Mouse (Mus musculus) regulatory T cell (primary cell): Measurements from ENCODE around the gene Fbxl8.
"Not testable (repeated sequence)": the region's sequence is repeated elsewhere in the genome, so short reads cannot be mapped to it uniquely, and the experiment has no call there.

Experiments used
- in situ Hi-C: fragments of 300-600 bp; cut with MboI, MseI; formaldehyde crosslinking; loops from one replicate; pipeline ENCODE4 v1.15.1; 2025; ENCODE audit warnings: high pct_unique_total_duplicates

Fbxl8 gene

DNA sequence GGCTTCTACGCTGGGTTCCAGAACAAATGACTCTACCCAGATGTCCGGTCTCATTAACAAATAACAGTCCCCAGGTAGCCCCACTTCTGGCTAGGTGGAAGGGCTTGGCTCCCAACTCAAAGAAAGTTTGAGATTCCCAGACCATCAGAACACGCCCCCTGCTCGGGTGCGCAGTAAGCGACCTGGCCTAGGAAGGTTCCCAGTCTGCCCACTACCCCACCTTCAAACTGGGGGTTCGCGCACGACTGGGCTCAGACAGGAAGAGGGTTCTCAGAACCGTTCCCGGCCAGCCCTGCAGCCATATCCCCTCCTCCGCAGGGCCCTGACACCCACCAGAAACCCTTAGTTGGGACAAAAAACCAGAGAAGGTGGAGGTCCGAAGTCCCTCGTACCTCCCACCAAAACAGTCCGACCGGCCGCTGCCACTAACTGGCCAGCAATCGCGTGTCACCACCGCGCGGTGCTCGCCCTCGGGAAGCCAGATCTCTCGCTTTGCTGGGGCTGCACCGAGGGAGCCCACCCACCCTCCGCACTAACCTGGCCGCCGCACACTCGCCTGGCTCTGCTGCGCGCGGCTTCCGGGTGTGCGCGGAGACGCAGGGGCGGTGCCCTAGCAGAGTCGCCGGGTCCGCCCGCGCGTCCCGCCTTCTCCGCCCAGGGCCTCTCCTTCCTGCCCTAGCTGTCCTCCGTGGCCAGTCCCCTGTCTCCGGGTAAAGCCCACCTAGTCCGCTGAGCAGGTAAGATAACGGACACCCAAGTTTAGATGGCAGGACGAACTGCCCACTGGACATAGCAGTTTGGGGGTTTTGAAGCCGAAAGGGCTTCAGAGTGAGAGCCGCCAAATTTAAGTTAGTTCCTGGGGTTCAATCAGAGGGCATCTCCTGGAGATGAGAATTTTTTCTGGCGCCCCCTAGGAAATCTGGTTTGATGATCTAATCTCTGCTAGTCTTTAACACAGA lies at the start of gene Fbxl8, which contains the start of gene Tradd:
TSS of gene Fbxl8 (plus strand) at position 625 of the 959 bp plus-strand sequence.
TSS of gene Tradd (minus strand) at position 586 of the 959 bp plus-strand sequence.
- in situ Hi-C loops = loop anchor here (25.0 kb wide), 1 partner anchor 627 kb away; the partner anchor contains the start of genes Ciao2b and Rrad

DNA sequence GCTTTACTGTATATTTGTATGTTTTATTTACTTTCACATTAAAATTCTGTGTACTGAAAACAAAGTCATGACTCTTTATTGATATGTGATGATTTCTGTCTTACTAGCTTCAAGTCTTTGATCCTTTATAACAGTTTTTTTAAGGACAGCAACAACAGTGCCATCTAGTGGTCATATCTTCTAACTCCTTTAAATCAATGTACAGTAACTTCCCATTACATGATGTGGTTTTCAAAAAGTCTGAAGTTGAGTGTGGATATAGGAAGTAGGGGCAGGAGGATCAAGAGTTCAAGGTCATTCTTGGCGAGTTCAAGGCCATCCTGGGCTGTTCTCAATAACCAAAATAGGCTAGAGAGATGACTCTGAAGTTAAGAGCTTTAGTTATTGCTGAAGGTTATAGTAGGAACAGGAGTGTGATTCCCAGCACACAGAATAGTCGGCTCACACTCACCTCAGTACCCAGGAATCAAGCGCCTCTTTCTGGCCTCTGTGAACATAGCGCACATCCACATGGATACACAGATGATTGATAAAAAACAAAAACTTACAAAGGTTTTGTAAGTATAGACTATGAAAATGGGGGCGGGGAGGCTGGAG lies 46.4 kb upstream of the Fbxl8 start:
- in situ Hi-C loops = no loop called here

DNA sequence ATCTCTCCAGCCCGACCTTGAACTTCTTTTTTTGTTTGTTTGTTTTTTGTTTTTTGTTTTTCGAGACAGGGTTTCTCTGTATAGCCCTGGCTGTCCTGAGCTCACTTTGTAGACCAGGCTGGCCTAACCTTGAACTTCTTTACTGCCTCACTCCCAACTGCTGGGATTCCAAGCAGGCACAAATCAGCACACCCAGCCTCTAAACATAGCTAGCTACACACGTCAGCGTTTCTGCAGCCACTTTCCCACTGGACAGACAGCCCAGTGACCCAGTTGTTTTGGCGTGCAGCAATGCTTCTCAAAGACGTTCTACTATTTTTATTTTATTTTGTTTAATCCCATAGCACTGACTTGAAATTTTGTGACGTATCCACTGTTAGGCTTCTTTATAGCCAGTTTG lies 40.6 kb upstream of the Fbxl8 start:
- in situ Hi-C loops = no loop called here

DNA sequence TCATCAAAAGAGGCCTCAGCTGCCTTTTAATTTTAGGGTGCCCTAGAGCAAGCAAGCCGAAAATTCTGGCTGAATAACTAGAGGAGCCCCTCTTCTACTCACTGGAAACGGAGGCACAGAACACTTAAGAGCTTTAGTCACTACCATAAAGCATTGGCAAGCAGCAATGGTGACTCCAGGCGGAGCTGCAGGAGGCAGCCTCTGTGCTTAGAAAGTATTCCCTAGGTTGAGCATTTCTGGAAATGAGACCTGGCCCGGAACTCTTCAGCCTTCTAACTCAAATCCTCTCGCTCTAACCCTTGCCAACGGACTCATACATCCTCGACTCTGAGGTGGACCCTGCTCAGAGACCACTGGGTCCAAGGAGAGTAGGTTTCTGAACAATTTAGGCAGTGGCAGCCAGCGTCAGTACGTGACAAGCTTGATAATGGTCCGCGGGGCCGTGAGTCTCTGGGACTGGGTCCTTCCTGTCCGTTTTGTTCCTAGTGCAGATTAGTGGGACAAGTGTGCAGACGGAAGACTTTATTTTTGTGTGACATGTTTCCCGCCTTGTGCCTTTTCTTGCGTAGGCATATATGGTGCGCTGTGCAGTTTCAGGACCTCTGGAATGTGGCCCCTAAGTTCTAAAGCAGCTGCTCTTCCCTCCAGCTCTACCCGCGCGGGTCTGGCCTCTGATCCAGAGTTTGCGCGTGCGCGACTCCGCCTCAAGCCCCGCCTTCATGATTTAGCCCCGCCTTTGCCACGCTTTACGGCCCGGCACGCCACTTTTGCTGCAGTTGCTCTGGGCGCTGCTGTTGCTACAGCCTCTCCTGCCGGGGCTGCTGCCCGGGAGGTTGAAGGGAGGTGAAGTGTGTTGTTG lies 39.8 kb upstream of the Fbxl8 start, which contains the start of gene D230025D16Rik:
TSS of gene D230025D16Rik (plus strand) at position 733 of the 859 bp plus-strand sequence.
- in situ Hi-C loops = no loop called here

DNA sequence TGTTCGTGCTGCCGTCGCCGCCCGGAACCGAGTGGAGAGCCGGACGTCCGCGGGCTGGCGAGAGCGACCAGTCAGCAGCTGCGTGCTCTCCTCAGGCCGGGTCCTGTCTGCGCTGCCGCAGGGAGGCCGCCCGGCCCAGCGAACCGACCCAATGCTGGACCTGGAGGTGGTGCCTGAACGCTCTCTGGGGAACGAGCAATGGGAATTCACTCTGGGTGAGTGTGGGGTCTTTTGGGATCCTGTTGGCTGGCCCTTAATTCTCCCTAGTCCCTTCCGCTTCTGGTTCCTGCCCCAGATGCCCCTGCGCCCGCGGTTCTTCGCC lies 39.2 kb upstream of the Fbxl8 start:
- in situ Hi-C loops = no loop called here

DNA sequence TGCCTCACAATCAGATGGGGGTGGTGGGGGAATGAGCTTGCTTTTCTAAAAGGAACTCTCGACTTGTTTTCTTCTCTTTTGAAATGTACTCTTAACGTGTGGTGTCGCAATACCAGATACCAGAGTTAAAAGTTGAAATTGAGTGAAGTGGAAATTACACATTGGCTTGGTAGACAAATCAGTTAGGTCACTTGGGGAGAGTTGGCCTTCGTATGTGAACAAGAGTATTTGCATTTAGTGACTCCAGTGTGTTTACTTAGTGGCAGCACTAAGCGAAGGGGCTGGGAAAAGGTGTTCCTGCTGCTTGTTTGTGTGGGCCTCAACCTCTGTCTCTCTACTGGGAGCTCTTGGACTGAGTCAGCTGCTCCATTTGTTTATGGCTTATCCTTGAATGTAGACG lies 38.5 kb upstream of the Fbxl8 start:
- in situ Hi-C loops = no loop called here

DNA sequence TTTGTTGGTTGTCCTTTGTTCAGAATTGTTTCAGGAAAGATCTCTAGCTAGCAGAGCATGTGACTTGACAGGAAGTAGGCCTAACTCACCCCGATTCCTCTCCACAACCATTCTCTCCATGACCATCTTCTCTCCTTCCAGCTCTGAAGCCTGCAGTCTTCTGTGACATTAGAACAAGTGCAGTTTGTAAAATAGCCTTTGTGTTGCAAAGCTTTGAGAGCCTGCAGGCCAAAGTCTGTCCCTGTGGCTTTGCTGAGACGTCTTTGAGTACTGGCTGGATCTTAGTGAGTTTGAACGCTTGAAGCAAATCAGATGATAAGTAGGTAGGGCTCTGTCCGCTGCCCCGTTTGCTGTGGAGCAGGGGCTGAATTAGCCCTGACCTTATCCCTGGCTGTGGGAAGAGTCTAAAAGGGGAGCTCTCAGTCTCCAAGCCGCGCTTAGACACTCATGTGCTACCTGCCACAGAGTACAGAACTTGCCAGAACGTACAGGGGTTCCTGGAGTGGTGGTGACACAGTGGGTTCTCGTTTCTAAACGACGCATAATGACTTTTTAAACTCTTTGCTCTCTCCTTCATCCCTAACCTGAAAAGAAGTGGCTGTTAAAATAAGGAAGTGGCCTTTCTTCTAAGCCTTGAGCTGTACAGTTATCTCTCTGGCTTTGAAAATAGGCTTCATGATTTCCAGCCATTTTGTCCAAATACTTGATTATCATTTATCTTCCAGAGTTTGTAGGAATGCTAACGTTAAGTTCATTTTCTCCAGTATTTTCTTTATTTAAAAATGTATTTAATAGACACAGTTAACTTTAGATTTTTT lies 32.7 kb upstream of the Fbxl8 start:
- in situ Hi-C loops = no loop called here

DNA sequence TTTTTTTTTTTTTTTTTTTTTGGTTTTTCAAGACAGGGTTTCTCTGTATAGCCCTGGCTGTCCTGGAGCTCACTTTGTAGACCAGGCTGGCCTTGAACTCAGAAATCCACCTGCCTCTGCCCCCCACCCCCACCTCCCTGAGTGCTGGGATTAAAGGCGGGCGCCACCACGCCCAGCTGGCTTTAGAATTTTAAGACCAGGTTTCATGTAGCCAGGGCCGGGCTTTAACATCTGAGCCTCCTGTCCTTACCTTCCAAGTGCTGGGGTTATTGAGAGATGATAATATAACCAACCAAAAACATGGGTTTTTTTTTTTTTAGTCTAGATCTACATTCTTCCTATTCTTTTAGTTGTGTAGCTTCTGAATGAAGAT lies 32.1 kb upstream of the Fbxl8 start:
- in situ Hi-C loops = not testable (repeated sequence)

DNA sequence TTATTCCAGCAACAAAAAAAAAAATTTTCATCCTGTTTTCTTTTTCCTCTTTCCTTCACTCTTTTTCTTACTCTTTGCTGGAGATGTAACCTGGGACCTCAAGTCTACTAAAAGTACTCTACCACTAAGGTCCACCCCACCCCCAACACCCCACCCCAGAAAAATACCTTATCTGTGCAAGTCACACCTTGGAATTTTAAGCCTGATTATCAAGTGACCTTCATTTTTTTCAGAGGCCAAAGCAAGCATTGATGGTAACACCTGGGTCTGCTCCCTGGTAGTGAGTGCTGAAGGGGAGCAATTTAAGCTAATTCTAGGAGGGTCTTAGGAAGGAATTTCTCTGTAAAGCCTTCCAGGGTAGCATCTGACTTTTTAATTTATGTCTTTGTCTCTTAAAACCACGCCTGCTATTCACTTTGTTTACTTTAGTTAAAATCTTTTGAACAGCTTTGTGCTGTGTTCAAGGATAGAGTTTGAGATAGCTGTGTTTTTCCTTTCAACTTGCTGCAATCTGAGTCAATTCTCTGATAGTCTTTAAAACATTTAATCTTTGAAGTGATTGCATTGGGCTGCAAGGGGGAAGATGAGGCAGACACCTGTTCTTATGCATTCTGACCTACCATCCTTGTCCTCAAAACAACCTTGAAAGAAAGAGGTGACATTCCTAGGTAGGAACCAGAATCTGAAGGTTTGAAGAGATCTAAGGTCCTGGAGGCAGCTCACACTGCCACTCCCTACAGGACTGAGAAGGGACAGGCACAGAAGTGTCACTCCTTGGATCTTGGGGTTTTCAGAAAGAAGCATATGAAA lies 31.1 kb upstream of the Fbxl8 start:
- in situ Hi-C loops = no loop called here

DNA sequence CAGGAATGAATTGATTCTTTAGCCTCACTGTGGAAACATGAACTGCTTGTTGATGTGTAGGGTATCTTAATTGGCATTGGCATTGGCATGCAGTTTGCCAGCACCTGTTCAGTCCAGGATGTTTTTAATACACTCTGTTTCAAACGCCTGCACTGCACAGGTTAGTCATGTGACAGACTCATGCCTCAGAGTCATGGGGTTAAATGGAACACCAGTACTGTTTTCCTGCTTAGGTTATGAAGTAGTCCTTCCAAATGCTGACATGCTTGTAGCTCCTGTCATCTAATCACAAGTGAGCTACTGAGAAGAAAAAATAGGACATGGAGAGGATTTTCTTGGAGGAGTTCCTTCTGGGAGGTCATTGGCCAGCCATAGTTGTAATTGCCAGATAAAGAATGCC lies 29.2 kb upstream of the Fbxl8 start:
- in situ Hi-C loops = no loop called here

DNA sequence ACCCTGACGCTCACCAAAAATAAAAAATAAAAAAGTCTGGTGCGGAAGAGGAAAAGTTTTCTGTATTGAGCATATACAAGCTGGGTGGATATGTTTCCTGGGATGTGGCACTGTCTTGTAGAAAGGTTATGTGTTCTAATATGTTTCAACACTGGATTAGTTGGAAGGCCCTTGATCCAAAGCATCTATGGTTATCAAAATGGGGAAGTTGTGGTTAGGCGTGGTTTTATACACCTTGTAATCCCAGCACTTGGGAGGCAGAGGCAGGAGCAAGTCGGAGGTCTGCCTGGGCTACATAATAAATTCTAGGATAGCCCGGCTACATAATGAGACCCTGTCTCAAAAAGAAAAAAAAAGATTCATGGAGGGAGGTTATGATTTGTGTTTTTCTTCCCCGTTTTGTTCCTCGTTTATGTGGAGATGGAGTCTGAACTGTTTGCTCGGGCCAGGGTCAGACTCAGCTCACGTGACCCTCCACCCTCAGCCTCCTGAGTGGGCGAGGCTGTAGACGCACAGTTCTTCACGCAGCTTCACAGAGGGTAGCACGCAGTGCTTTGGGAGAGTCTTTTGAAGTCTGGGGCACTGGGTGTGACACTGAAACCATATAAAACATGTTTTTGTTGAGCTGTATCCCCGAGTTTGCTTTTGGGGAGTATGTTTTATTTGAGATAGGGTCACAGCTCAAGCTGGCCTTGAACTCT lies 26.9 kb upstream of the Fbxl8 start:
- in situ Hi-C loops = no loop called here

DNA sequence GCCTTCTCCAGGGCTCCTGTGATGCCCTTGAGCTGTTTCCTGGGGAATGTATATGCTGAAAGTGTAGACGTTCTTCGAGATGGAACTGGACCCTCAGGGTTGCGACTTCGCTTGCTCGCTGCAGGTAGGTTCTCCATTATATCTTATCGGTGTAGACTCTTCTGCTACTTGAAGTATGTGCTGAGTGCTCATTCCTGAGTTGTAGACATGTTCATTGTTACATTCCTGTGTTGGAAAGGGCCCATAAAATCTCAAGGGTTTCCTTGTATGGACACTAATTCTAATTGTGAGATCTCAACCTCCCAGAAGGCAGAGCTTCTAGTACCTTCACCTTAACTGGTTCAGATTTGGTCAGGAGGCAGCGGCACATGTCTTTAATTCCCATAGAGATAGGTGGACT lies 23.4 kb upstream of the Fbxl8 start:
- in situ Hi-C loops = no loop called here

DNA sequence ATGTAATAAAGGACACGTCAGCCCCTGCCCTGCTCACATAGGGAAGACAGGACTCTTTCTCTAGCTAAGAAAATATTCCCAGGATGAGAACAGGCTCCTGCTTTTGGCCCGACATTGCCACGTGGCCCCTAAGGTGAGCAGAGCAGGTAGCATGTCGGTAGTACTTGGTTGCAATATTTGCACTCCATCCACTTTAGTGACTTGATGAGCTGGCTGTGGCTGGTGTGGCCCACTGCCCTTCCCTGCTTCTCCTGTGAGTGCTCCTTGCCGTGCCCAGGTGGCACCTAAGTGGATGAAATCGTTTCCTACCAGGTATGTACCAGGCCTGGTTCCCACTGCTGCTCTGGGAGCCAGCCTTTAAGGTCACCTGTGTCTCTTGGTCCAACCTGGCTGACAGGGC lies 12.5 kb upstream of the Fbxl8 start:
- in situ Hi-C loops = loop anchor here (25.0 kb wide), 1 partner anchor 615 kb away; the partner anchor contains the start of genes Ciao2b and Rrad

DNA sequence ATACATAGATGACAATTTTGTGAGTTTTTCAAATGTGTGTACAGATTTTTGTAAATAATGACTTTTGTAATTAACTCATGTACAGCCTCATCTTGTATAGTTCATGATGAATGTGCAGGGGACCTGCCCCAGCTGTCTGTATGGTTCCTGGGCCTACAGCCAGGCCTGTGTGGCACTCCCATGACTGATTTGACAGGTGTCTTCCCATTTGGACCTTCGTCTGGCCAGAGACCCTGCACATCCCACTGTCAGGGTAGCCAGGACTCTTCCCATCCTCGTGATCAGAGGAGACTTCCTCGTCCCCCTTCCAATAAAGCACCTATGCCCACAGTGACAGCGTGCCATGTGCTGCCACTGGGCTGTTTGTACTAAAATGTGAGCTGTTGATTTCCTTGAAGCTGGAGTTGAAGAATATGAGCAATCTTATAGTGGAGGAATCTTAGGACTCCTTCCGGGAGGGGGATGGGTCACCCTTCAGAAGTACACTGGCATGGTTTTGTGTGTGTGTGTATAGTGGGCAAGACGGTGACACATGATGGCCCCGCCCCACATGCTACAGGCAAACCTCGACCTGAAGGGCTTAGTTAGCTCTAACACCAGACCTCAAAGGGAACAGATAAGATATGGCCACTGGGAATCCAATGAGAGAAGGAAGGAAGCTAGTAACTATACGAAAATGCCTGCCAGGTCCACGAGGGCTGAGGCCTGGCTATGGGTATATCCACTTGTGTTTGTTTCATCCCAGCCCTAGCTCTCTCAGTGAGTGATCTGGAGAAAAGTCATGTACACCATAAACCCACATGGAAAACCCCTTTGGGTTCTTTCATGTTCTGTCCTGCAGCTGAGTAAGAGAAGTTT lies 11.5 kb upstream of the Fbxl8 start:
- in situ Hi-C loops = loop anchor here (25.0 kb wide), 1 partner anchor 616 kb away; the partner anchor contains the start of genes Ciao2b and Rrad

DNA sequence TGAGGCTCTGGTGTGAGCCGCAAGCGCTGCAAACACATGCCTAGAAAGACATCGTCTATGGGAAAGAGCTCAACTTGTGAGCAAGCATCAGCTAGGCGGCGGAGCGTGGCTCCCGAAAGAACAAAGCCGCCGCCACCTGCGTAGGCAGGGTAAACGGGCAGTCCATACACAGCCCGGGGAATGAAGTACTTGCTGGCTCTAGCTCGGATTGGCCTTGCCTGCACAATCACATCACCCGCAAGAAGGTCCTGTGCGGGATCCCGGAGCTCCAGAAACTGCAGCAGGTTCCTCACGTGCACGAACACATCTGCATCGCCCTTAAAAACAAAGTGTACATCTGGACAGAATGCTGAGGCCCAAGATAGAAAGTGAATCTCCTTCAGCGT lies 10.7 kb upstream of the Fbxl8 start:
- in situ Hi-C loops = loop anchor here (25.0 kb wide), 1 partner anchor 616 kb away; the partner anchor contains the start of genes Ciao2b and Rrad

DNA sequence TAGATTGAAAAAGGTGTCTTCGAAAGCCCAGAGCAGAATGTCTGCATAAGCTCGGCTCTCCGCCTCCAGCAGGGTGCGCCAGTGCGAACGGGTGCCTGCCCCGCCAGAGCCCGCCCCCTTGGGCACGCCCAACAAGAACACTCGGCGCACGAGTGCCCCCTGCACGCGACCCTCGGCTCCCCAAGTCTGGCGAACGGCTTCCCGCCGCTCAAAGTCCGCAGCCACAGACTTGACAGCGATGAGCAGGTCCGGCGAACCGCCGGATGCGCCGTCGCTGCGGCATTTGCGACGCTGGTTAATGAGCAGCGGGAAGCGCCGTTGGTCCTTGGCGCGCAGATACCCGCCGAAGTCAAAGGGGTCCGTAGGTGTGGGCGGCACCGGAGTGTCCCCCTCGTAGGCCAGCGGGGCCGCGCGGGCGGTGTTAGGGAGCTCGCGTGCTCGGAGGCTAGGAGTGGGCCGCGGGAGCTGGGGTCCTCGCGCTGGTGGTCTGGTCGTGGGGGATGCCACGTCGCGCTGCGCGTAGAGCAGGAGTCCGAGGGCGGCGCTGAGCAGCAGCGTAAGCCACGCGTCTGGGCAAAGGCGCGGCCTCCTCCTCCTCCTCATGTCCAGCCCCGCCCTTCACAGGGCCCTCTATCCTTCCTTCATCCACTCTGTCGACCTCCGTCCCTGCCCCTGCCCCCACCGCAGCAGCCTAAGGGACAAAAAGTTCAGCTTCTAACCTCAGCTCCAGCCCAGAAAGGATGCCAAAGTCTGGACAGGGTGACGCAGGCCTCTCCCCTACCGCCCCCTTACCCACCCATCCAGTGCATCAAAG lies 10.1 kb upstream of the Fbxl8 start:
- in situ Hi-C loops = loop anchor here (25.0 kb wide), 1 partner anchor 617 kb away; the partner anchor contains the start of genes Ciao2b and Rrad

DNA sequence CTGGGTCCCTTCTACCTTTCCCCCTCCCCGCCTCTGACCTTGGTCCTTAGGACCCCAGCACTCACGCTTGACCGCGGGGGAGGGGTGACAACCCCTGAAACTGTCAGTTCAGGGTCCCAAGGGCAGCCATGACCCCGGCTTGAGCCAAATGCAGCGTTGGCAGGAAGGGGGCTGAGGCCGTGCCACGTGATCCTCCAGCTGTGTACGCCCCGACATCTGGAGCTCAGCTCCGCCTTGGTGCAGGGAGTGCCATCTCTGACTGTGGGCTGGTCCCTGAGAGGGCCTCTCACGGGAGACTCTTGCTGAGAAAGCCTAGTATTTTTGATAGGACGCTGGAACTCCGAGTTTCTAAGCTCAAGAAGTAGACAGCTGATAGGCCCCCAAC lies 9.5 kb upstream of the Fbxl8 start, which contains the start of gene B3gnt9:
TSS of gene B3gnt9 (minus strand) at position 188 of the 385 bp plus-strand sequence.
- in situ Hi-C loops = loop anchor here (25.0 kb wide), 1 partner anchor 618 kb away; the partner anchor contains the start of genes Ciao2b and Rrad
